Mouse (Mus musculus) E14TG2a.4 (cell line): Measurements from ENCODE around the gene Vkorc1l1.
"Not testable (repeated sequence)": the region's sequence is repeated elsewhere in the genome, so short reads cannot be mapped to it uniquely, and the experiment has no call there.

ENCODE experiments used
- H3K27me3 ChIP-seq: 2 replicates; pipeline ENCODE4 v1.6.1; 2014; ENCODE audit warnings: low read length, control low read depth; ENCODE audit not compliant: insufficient read depth
- H3K36me3 ChIP-seq: 2 replicates; pipeline ENCODE4 v1.6.1; 2014; ENCODE audit warnings: low read length, control low read depth; ENCODE audit not compliant: insufficient read depth
- H3K4me1 ChIP-seq: replicated peaks from 2 replicates; pipeline ENCODE4 v1.6.1; 2014; ENCODE audit warnings: low read depth, low read length, control low read depth
- H3K4me3 ChIP-seq: replicated peaks from 2 replicates; pipeline ENCODE4 v1.5.1; 2014; ENCODE audit warnings: mild to moderate bottlenecking, low read length
- H3K9me3 ChIP-seq: 2 replicates; pipeline ENCODE4 v1.6.1; 2014; ENCODE audit warnings: low read length, control low read depth
- CTCF ChIP-seq: conservative IDR thresholded peaks from 2 replicates; pipeline ENCODE4 v1.5.1; 2014; ENCODE audit warnings: low read length
- NANOG ChIP-seq: IDR thresholded peaks from 2 replicates; pipeline ENCODE4 v1.6.1; 2014; ENCODE audit warnings: borderline replicate concordance, low read length, mixed read lengths
- POU5F1 ChIP-seq: IDR thresholded peaks from 2 replicates; pipeline ENCODE4 v1.6.1; 2014; ENCODE audit warnings: low read length, borderline replicate concordance

Vkorc1l1 gene

DNA sequence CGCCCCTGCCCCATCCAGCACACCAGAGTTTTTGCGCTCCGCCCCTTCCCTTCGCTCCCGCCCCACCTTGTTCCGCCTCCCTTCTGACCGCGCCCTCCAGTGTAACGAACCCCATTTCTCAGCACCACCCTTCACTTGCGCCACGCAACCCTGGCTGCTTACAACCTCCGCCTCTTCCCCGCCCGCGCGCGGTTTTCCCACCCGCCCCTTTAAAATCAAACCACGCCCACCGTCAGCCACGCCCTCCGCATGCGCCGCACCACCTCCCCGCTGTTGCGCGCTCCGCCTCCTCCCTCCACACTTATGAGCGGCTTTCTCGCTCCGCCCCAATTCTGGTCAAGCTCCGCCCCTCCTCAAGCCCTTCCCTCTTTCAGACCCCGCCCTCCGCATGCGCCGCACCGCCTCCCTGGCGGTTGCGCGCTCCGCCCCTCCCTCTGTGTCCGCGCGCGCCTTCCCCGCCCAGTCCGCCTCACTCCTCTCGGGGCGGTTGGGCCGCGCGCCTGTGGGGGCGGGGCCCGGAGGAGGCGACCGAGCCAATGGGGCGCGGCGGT, at the start of gene Vkorc1l1:
Vkorc1l1 (plus strand) TSS at position 476 of the 551 bp plus-strand sequence.
- Histone ChIP-seq H3K4me1 (peaks cover 46% of the 10 kb centered on the region), H3K27me3 (no peaks in the 10 kb centered on the region), H3K36me3 (peaks cover 25% of the 10 kb centered on the region), H3K4me3 (peak within 1 kb of the TSS; percentile 93), H3K9me3 (no peaks in the 10 kb centered on the region)
- no peak for TF ChIP-seq NANOG
- no peak for TF ChIP-seq POU5F1
- TF ChIP-seq CTCF = no peak

DNA sequence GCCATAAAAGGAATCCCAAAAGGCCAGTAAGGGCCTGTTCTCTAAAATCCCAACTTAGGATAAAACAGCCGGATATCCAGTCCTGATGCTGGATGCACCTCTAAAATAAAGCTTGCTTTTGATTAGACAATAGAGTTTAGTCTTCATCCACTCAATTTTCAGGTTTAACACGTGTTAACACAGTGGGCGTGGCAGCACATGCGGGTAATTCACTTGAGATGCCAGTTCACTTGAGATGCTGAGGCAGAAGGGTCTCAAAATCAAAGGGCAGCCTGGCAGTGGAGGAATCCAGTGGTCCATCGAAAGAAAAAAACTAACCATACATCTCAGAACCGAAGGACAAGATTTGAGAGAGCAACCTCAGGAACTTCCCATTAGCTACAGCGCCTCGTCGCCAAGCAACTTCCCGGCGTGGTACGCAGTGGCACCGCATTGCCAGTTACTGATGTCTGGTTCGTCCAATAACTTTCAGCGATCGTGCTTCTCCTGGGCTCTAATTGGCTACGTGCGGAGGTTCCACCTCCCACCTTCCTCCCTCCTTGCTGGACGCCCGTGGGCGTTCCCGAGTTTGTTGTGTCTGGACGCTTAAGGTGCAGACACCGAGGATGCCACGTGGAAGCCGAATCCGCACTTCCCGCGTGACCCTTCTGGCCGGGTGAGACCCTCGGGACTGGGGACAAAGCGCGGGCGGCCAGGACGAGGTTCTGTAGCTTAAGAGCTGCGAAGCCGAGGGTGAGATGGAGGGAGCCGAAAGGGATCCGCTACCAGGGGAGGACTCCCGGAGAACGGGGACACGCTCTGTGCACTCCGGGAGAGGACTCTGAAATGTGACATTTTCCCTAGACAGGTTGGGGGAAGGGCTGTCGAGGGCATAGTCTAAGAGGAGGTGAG, 46.3 kb upstream of the Vkorc1l1 start, which contains the start of gene Zbed5:
Zbed5 (plus strand) TSS at position 526 of the 891 bp plus-strand sequence.
- TF ChIP-seq POU5F1 = no peak
- no peaks in the 10 kb centered on the region for H3K27me3 ChIP-seq
- H3K4me3 ChIP-seq = peak within 1 kb of the TSS; percentile 93
- peaks cover 9% of the 10 kb centered on the region for H3K36me3 ChIP-seq
- no peaks in the 10 kb centered on the region for H3K9me3 ChIP-seq
- H3K4me1 ChIP-seq = peaks cover 28% of the 10 kb centered on the region

DNA sequence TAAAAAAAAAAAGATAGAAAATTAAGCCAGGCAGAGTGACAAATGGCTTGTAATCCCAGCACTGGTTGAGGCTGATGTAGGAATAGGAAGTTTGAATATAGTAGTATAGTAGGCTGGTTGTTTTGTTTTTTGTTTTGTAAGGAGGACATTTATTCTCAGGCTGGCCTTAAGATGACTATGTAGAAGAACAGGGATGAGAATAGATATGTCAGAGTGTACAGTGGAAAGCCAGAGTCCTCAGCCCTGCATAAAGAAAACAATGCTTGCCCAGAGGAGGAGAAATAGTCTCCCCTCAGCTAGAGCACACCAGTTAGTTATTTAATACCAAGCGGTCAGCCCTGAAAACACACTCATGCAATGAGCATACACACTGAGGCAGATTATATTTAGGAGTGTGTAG, 43.3 kb upstream of the Vkorc1l1 start, which contains the start of gene Phkg1:
Phkg1 (minus strand) TSS at position 101 of the 400 bp plus-strand sequence.
- Histone ChIP-seq H3K9me3 (no peaks in the 10 kb centered on the region), H3K4me3 (no peak within 1 kb of the TSS), H3K4me1 (peaks cover 25% of the 10 kb centered on the region), H3K27me3 (no peaks in the 10 kb centered on the region), H3K36me3 (peaks cover 34% of the 10 kb centered on the region)
- no peak for TF ChIP-seq NANOG
- TF ChIP-seq POU5F1 = no peak
- TF ChIP-seq CTCF = no peak

DNA sequence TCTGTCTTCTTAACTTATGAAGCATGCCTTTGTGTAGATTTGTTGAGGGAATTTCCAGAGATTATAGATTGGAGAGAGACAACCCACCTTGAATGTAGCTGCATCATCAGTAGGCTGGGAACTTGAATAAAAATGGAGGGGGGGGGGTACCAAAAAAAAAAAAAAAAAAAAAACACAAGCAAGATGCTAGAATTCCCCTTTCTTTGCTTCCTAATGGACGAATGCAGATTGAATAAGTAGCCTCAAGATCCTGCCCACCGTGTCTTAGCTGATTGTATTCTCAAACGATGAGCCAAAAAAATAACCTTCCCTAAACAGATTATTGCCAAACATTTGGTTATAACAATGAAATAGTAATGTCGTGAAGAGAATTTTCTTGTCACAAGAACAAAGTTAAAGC, 34.0 kb upstream of the Vkorc1l1 start:
- H3K4me3 ChIP-seq = peak overlapping the region; percentile 91
- H3K27me3 ChIP-seq = no peaks in the 10 kb centered on the region
- H3K36me3 ChIP-seq = peaks cover 13% of the 10 kb centered on the region
- H3K9me3 ChIP-seq = no peaks in the 10 kb centered on the region
- TF ChIP-seq NANOG (no peak), POU5F1 (no peak), CTCF (no peak)
- H3K4me1 ChIP-seq = peaks cover 49% of the 10 kb centered on the region

DNA sequence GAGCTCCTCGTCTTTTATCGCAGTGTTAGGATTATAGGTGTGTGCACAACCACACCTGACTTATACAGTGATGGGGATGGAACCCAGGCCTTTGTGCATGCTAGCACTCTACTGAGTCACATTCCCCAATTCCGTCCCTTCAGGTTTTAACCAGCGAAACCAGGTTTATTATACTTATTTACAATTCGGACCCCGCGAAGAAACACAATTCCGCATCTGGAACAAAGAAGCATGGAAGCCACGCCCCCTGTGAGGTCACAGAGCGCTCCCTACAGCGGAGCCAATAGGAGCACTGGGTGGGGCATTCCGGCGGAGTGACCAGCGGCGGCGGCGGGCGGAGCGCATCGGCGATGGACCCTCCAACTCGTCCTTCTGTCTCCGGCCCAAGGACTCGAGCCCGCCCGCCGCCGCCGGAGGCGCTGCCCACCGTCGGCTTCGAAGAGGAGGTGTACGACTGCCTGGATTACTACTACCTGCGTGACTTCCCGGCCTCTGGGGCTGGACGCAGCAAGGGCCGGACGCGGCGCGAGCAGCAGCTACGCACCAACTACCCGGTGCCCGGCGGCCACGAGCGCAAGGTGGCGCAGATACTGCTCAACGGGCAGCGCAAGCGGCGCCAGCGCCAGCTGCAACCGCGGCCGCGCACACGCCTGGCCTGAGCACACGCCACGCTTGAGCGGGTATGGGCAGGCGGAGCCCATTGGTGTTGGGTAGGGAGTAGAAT, 33.4 kb upstream of the Vkorc1l1 start, which contains the start of gene Nupr1l:
Nupr1l (plus strand) TSS at position 299 of the 724 bp plus-strand sequence.
- TF ChIP-seq POU5F1 (no peak), CTCF (no peak), NANOG (no peak)
- Histone ChIP-seq H3K9me3 (no peaks in the 10 kb centered on the region), H3K4me1 (peaks cover 53% of the 10 kb centered on the region), H3K36me3 (peaks cover 7% of the 10 kb centered on the region), H3K27me3 (no peaks in the 10 kb centered on the region), H3K4me3 (peak within 1 kb of the TSS; percentile 91)

DNA sequence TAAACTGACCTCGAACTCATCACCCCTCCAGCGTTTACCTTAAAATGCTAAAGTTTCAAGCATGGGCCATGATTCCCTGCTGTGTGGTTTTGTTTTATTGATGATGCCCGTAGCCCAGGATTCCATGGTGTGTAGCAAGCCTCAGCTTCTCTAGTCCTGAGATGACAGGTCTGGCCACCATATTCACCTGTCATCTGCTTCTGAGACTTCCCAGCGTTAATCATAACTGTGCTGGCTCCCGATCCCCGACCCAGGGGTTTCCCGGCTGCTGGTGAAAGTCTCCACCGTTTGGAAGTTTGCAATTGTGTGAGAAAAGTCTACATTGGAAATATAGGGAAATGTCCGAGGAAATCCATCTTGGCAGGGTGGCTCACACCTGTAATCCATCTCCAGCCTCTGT, 32.6 kb upstream of the Vkorc1l1 start:
- no peak for TF ChIP-seq NANOG
- TF ChIP-seq CTCF = no peak
- TF ChIP-seq POU5F1 = no peak

DNA sequence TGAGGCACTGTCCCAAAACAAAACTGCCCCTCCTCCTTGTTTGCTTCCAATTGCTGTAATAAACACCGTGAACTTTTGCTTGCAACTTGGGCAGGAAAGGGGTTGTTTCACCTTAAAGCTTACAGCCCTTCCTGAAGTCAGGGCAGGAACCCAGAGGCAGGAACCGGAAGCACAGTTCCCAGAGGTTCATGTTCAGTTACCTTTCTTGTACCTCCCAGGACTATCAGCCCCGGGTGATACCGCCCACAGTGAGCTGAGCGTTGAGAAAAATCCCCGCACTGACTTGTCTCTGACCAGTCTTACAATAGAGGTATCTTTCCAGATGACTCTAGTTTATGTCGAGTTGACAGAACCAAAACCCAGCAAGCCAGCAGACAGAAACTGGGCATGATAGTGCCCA, 32.2 kb upstream of the Vkorc1l1 start:
- no peaks in the 10 kb centered on the region for H3K9me3 ChIP-seq
- peaks cover 60% of the 10 kb centered on the region for H3K4me1 ChIP-seq
- TF ChIP-seq POU5F1 (no peak), CTCF (no peak), NANOG (no peak)
- H3K27me3 ChIP-seq = no peaks in the 10 kb centered on the region
- H3K36me3 ChIP-seq = 0 out of 2 replicates have a peak, but pooled peaks cover 3% of the 10 kb centered on the region
- H3K4me3 ChIP-seq = peak overlapping the region; percentile 91

More for the DNA sequence above, 32.6 kb upstream of the Vkorc1l1 start:
- H3K27me3 ChIP-seq = no peaks in the 10 kb centered on the region
- H3K4me3 ChIP-seq = peak overlapping the region; percentile 91
- no peaks in the 10 kb centered on the region for H3K9me3 ChIP-seq
- peaks cover 60% of the 10 kb centered on the region for H3K4me1 ChIP-seq
- 0 out of 2 replicates have a peak, but pooled peaks cover 3% of the 10 kb centered on the region for H3K36me3 ChIP-seq

DNA sequence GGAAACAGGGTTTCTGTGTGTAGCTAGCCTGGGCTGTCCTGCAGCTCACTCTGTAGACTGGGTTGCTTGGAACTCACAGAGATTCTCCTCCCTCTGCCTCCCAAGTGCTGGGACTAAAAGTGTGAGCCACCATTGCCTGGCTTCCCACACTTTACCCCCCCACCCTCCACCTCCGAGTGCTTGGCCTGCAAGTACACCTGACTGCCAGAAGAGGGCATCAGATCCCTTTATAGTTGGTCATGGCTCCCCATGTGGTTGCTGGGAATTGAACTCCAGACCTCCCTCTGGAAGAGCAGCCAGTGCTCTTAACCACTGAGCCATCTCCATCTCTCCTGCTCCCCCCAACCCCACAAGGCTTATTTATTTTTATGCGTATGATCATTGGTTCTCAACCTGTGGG, 27.7 kb upstream of the Vkorc1l1 start:
- Histone ChIP-seq H3K4me1 (peaks cover 69% of the 10 kb centered on the region), H3K36me3 (0 out of 2 replicates have a peak, but pooled peaks cover 3% of the 10 kb centered on the region), H3K9me3 (no peaks in the 10 kb centered on the region), H3K27me3 (no peaks in the 10 kb centered on the region), H3K4me3 (no peak overlapping the region)
- TF ChIP-seq POU5F1 = no peak
- TF ChIP-seq CTCF = peak; percentile 71
- TF ChIP-seq NANOG = no peak

DNA sequence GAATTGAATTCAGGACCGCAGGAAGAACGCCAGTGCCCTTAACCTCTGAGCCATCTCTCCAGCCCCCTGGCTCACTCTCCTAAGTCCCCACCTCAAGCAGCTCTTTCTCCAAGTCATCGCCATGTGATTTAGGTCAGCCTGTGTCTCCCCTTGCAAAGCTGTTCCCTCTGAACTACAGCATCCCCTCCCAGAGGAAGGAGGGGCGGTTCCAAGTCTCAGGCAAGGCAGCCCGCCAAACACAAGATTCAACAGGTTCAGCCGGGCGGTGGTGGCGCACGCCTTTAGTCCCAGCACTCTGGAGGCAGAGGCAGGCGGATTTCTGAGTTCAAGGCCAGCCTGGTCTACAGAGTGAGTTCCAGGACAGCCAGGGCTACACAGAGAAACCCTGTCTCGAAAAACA, 26.3 kb upstream of the Vkorc1l1 start:
- H3K36me3 ChIP-seq, H3K27me3 ChIP-seq, H3K9me3 ChIP-seq: not testable (repeated sequence)
- peak overlapping the region; percentile 59 for H3K4me3 ChIP-seq
- H3K4me1 ChIP-seq = peaks cover 69% of the 10 kb centered on the region
